Mouse (Mus musculus) liver, embryonic 13.5 days (tissue): Measurements from ENCODE around the gene Gstp2. TPM values are rescaled to one million over a fixed set of nuclear protein-coding genes. Genes with fewer than 3 reads are reported as not detected.

ENCODE experiments used
- ATAC-seq: fragments of 200-750 bp; cut with Nextera tagmentation; 2 replicates; pipeline ENCODE4 v1.8.0; 2017; ENCODE audit warnings: low read depth, mild to moderate bottlenecking, moderate number of reproducible peaks, moderate library complexity
- DNase-seq: peaks from one replicate; pipeline ENCODE4 v3.0.0; 2022
- H3K27ac ChIP-seq: fragments of 300-500 bp; sonication (generic); 2 replicates; pipeline ENCODE4 v1.5.1; 2015; ENCODE audit warnings: moderate library complexity, mild to moderate bottlenecking, inconsistent platforms
- H3K27me3 ChIP-seq: fragments of 300-500 bp; sonication (generic); 2 replicates; pipeline ENCODE4 v1.6.1; 2015; ENCODE audit warnings: mild to moderate bottlenecking, inconsistent platforms
- H3K36me3 ChIP-seq: fragments of 300-500 bp; sonication (generic); 2 replicates; pipeline ENCODE4 v1.6.1; 2015; ENCODE audit warnings: mild to moderate bottlenecking, inconsistent platforms
- H3K4me1 ChIP-seq: fragments of 300-500 bp; sonication (generic); replicated peaks from 2 replicates; pipeline ENCODE4 v1.6.1; 2015; ENCODE audit warnings: inconsistent platforms
- H3K4me2 ChIP-seq: fragments of 300-500 bp; sonication (generic); 2 replicates; pipeline ENCODE4 v1.6.1; 2015; ENCODE audit warnings: inconsistent platforms, mild to moderate bottlenecking, moderate library complexity
- H3K4me3 ChIP-seq: fragments of 300-500 bp; sonication (generic); replicated peaks from 2 replicates; pipeline ENCODE4 v1.5.1; 2015; ENCODE audit warnings: mild to moderate bottlenecking, inconsistent platforms
- H3K9ac ChIP-seq: fragments of 300-500 bp; sonication (generic); 2 replicates; pipeline ENCODE4 v1.6.1; 2015; ENCODE audit warnings: mild to moderate bottlenecking, inconsistent platforms
- H3K9me3 ChIP-seq: fragments of 300-500 bp; sonication (generic); replicated peaks from 2 replicates; pipeline ENCODE4 v1.6.1; 2016; ENCODE audit warnings: inconsistent platforms
- WGBS: fragments of 180-500 bp; shearing (Covaris S2); methylation state at CpG from one replicate; pipeline ENCODE4 v1.1.7; 2015; ENCODE audit not compliant: insufficient replicate concordance; 5-methylcytosine and 5-hydroxymethylcytosine counted together
- polyA plus RNA-seq: library from polyadenylated mRNA; unstranded; fragments of >200 nt; fragmentation: Nextera tagmentation; extraction: Ambion mirVana; gene quantifications from 2 replicates; pipeline ENCODE4 v1.2.1, GENCODE M21; 2015

Gstp2 gene
- polyA plus RNA-seq, 1 experiment from 2014 or later: 11.2 TPM

DNA sequence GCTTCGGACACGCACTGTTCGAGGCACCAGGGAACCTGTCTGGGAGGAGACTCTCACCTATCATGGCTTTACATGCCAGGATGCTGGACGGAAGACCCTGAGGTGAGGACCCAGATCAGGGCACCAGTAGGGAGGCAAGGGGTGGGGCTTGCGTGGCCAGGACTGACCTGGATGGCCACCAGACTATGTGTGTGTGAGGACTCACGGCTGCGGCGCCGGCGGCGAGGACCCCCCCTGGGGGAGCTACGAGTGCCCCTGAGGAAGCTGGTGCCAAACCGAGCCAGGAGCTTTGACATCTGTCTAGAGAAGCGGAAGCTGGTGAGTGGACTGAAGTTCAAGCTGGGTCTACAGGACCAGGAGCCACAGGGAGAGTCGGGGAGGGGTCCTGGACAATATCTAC is 41.5 kb downstream of the Gstp2 start:
- no peak for DNase-seq
- Histone ChIP-seq H3K4me3 (no peak overlapping the region), H3K9ac (no peak overlapping the region), H3K36me3 (peaks cover 44% of the 10 kb centered on the region), H3K27me3 (no peaks in the 10 kb centered on the region), H3K27ac (no peak overlapping the region), H3K4me1 (peaks cover 29% of the 10 kb centered on the region), H3K9me3 (no peaks in the 10 kb centered on the region), H3K4me2 (no peak overlapping the region)
- ATAC-seq: no peak
- 86% methylated on average over 15 of the region's 15 CpGs for WGBS

DNA sequence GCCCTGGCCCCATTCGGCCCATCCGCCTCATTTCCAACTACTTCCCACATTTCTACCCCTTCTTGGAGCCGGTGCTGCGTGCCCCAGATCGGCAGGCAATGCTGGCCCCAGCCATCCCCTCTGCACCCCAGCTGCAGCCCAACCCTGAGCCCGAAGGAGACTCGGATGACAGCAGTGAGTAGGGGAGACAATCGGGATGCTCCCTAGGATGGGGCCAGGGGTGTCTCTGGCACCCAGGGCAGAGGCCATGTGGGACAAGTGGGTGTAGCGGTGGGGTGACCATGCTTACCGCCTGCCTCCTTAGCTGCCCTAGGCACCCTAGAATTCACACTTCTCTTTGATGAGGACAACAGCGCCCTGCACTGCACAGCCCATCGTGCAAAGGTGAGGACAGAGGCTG is 42.2 kb downstream of the Gstp2 start:
- Histone ChIP-seq H3K36me3 (peaks cover 37% of the 10 kb centered on the region), H3K9ac (no peak overlapping the region), H3K27ac (no peak overlapping the region), H3K27me3 (no peaks in the 10 kb centered on the region), H3K4me2 (no peak overlapping the region), H3K4me3 (no peak overlapping the region), H3K4me1 (peaks cover 36% of the 10 kb centered on the region), H3K9me3 (no peaks in the 10 kb centered on the region)
- WGBS: 69% methylated on average over 12 of the region's 12 CpGs
- DNase-seq: no peak
- no peak for ATAC-seq

DNA sequence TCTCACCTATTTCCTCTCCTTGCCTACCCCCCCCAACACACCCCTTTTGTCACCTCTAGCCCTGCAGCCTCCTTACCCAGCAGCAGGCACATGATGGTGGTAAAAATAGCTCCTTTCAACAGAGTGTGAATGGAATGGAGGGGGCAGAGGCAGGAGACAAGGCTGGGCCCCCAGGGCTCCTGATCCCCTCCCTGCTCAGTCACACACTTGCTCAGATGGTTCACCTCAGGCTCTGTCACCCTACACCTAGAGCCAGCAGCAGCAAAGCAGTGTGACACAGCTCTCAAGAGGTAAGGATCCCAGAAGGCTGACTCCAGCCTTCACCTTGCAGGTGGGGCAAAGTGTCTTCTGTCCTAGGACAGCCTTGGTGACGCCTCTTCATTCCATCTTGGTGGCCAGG is 42.7 kb downstream of the Gstp2 start, which contains the start of gene Doc2g:
Gene Doc2g (plus strand): TSS at position 202 of the 400 bp plus-strand sequence.
- H3K9ac ChIP-seq: no peak within 1 kb of the TSS
- ATAC-seq (no peak), DNase-seq (no peak)
- peaks cover 32% of the 10 kb centered on the region for H3K36me3 ChIP-seq
- no peak within 1 kb of the TSS for H3K4me2 ChIP-seq
- H3K4me1 ChIP-seq: peaks cover 36% of the 10 kb centered on the region
- no peak within 1 kb of the TSS for H3K4me3 ChIP-seq
- H3K9me3 ChIP-seq: no peaks in the 10 kb centered on the region
- H3K27me3 ChIP-seq: no peaks in the 10 kb centered on the region
- H3K27ac ChIP-seq: no peak within 1 kb of the TSS
- WGBS: 67% methylated on average over 1 of the region's 1 CpGs

DNA sequence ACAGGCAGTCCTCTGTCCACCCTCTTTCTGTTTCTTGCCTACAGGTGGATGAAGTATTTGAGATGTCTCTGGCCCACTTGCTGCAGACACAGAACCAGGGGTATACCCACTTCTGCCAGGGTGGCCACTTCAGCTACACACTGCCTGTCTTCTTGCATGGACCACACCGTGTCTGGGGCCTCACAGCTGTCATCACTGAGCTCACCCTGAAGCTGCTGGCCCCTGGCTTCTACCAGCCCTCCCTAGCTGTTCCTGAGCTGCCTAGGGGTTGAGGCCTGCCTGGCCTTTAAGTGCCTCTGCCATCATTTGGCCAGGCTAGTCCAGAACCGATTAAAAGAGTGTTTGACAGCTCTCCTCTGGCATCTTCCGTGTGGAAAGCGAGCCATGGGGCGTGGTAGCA is 44.1 kb downstream of the Gstp2 start:
- H3K9me3 ChIP-seq: no peaks in the 10 kb centered on the region
- H3K27ac ChIP-seq: no peak overlapping the region
- WGBS: 82% methylated on average over 5 of the region's 5 CpGs
- no peak overlapping the region for H3K4me3 ChIP-seq
- no peak for ATAC-seq
- H3K9ac ChIP-seq: peak overlapping the region; percentile 84; the same call in 1 of the 2 replicates
- no peaks in the 10 kb centered on the region for H3K27me3 ChIP-seq
- peaks cover 38% of the 10 kb centered on the region for H3K4me1 ChIP-seq
- peaks cover 18% of the 10 kb centered on the region for H3K36me3 ChIP-seq
- peak overlapping the region; percentile 90 for H3K4me2 ChIP-seq
- no peak for DNase-seq

DNA sequence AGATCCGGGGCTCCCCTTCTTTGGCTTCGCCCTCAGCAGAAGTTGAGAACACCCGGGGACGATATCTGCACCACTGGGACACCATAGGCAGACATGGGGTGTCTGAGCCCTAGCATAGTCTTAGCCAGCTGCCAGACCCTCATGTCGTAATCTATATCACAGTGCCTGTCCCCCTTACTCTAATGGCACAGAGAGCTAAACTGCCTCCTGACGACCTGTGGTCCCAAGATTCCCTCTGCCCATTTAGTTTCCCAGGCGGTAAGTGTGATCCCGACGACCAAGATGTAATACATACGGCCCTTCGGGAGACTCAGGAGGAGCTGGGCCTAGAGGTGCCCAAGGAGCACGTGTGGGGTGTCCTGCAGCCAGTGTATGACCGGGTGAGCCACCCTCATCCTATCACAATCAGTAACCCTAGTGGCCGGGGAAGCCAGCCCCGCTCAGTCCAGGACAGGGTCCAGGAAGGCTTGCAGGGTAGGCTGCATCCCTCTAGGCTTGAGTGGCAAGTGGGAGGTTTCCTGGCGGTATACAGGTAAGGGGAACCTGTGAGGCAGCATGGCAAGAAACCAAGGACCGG is 44.8 kb downstream of the Gstp2 start:
- DNase-seq (no peak), ATAC-seq (peak; percentile 2; the same call in 1 of the 2 replicates)
- peak overlapping the region; percentile 96 for H3K27ac ChIP-seq
- 25% methylated on average over 17 of the region's 17 CpGs for WGBS
- peak overlapping the region; percentile 81 for H3K4me3 ChIP-seq
- peaks cover 11% of the 10 kb centered on the region for H3K36me3 ChIP-seq
- no peaks in the 10 kb centered on the region for H3K9me3 ChIP-seq
- peak overlapping the region; percentile 90 for H3K4me2 ChIP-seq
- no peaks in the 10 kb centered on the region for H3K27me3 ChIP-seq
- peaks cover 38% of the 10 kb centered on the region for H3K4me1 ChIP-seq
- H3K9ac ChIP-seq: peak overlapping the region; percentile 84

DNA sequence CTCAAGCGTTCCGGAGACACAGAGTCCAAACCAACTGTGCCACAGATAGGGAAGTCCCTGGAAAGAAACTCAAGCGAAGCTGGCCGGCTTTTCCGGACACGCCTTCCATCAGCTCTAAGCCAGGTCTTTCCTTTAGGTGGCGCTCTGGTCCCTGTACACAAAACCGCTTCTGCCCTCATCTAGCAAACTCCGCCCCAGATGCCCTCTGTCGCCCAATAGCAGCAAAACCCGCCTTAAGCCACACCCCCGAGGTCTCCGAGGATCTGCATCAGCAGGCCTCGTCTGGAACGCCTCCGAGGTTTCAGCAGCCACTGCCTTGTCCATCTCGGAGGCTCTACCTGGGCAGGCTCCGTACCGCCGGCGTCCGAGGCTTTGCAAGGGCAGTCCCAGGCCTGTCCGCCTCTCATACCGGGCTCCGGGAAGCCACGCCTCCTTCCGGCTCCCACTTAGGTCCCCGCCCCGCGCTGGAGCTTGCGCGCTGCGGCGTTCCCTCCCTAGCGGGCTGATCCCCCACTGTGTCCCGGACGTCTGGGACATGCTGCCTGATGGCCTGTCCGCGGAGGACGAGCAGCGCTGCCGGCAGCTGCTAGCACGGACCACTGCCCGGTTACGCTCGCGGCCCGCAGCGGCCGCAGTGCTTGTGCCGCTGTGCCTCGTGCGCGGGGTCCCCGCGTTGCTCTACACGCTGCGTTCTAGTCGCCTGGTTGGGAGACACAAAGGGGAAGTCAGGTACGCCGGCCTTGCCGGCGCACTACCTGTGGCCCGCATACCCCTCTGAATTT is 45.5 kb downstream of the Gstp2 start, which contains the start of the genes Nudt8 and Gm49405:
Gene Nudt8 (plus strand): TSS at position 462 of the 782 bp plus-strand sequence.
Gene Gm49405 (plus strand): TSS at position 508 of the 782 bp plus-strand sequence.
- peak; percentile 97 for DNase-seq
- H3K27ac ChIP-seq: peak within 1 kb of the TSS; percentile 96

DNA sequence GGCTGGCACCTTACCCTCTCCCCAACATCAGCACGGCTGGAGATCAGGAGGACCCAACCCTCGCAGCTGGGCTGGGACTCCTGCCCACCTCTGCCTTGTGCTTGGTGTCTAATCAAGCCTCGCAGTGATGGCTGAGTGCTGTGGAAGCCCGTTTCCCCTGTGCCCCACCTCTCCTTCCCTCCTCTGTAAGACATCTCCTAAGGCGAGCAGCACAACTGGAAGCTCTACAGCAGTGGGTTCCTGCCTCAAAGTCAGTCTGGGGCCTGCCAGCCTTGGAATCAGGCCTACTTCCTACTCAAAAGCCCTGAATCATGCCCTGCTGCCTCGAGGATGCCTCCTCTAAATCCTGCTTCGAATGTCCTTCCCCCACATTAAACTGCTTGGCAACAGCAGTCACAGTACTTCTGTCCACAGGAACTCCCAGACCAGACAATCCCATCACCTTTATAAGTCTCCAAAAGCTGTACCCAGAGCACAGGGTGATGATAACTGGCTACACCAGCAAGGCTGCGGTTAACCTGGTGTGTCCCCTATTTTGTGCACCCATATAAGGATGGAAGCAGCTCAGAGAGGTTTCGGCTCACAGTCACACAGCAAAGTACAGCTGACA is 46.6 kb downstream of the Gstp2 start:
- ATAC-seq (no peak), DNase-seq (no peak)
- H3K27ac ChIP-seq: 0 out of 2 replicates have a peak overlapping the region, but pooled peaks have one; percentile 64
- H3K36me3 ChIP-seq: 0 out of 2 replicates have a peak, but pooled peaks cover under 1% of the 10 kb centered on the region
- peak overlapping the region; percentile 90 for H3K4me2 ChIP-seq
- peaks cover 38% of the 10 kb centered on the region for H3K4me1 ChIP-seq
- H3K27me3 ChIP-seq: no peaks in the 10 kb centered on the region
- 70% methylated on average over 9 of the region's 9 CpGs for WGBS
- H3K9me3 ChIP-seq: no peaks in the 10 kb centered on the region
- H3K4me3 ChIP-seq: peak overlapping the region; percentile 81
- H3K9ac ChIP-seq: peak overlapping the region; percentile 60

More for the DNA sequence above, 45.5 kb downstream of the Gstp2 start, which contains the start of the genes Nudt8 and Gm49405:
- H3K27me3 ChIP-seq: no peaks in the 10 kb centered on the region
- peak within 1 kb of the TSS; percentile 90 for H3K4me2 ChIP-seq
- H3K4me3 ChIP-seq: peak within 1 kb of the TSS; percentile 81
- H3K4me1 ChIP-seq: peaks cover 38% of the 10 kb centered on the region
- H3K9ac ChIP-seq: peak within 1 kb of the TSS; percentile 84
- H3K9me3 ChIP-seq: no peaks in the 10 kb centered on the region
- WGBS: under 1% methylated on average over 64 of the region's 64 CpGs
- peak; percentile 89 for ATAC-seq
- peaks cover 6% of the 10 kb centered on the region for H3K36me3 ChIP-seq

DNA sequence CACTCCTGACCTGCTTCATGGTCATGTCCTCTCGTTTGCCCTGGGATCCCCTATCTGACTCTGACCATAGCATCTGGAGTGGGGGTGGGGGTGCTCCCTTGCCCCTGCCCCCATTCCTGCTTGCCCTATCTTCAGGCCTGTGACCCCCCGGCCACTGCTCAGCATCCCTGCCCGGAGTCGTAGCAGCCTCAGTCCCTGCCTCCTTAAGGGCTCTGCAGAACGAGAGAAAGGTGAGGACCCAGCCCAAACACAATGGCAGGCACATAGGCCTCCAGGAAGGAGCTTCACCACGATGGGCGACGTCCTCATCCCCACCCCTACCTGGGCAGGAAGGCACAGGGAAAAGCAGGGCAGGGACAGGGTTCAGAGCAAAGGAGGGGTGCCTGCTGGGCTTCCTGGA is 47.5 kb downstream of the Gstp2 start:
- H3K4me2 ChIP-seq: no peak overlapping the region
- DNase-seq (no peak), ATAC-seq (no peak)
- H3K4me1 ChIP-seq: peaks cover 38% of the 10 kb centered on the region
- H3K27ac ChIP-seq: no peak overlapping the region
- no peaks in the 10 kb centered on the region for H3K27me3 ChIP-seq
- WGBS: 65% methylated on average over 8 of the region's 8 CpGs
- no peak overlapping the region for H3K9ac ChIP-seq
- H3K36me3 ChIP-seq: no peaks in the 10 kb centered on the region
- H3K9me3 ChIP-seq: no peaks in the 10 kb centered on the region
- no peak overlapping the region for H3K4me3 ChIP-seq

DNA sequence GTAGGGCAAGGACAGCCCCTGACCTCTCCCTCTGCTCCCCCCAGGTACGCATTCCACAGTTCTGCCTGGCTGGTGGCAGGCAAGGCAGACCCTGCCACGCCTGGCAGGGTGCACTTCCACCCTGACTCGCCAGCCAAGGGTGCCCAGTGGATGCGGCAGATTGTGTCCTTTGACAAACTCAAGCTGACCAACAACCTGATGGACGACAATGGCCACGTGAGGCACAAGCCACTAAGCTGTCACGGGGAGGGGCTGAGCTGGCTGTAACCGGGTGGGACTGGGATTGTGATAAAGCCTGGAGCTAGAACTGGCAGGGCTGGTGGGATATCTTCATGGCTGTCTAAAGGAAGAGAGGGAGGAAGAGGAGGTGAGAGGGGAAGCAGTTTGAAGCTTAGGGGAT is 48.6 kb downstream of the Gstp2 start:
- no peak for DNase-seq

DNA sequence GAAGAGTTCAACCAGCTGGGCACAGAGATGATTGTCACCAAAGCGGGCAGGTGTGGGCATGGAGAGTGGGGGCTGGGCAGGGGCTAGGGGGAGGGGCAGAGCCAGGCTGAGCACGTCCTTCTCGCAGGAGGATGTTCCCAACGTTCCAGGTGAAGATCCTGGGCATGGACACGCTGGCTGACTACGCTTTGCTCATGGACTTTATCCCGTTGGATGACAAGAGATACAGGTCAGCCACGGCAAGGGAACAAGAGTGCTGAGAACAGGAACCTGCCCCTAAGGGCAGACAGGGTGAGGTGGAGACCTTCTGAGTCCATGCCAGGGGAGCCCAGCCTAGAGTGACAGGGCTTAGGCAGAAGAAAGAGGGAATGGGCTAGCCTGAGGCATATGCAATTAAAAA is 49.1 kb downstream of the Gstp2 start:
- no peak for DNase-seq
- H3K27me3 ChIP-seq: 0 out of 2 replicates have a peak, but pooled peaks cover 4% of the 10 kb centered on the region
- WGBS: 67% methylated on average over 8 of the region's 8 CpGs

More for the DNA sequence above, 48.6 kb downstream of the Gstp2 start:
- Histone ChIP-seq H3K27ac (no peak overlapping the region), H3K27me3 (0 out of 2 replicates have a peak, but pooled peaks cover 3% of the 10 kb centered on the region), H3K9ac (no peak overlapping the region), H3K4me3 (no peak overlapping the region), H3K9me3 (no peaks in the 10 kb centered on the region), H3K4me2 (no peak overlapping the region), H3K36me3 (no peaks in the 10 kb centered on the region), H3K4me1 (peaks cover 40% of the 10 kb centered on the region)
- ATAC-seq: no peak
- 52% methylated on average over 8 of the region's 8 CpGs for WGBS

DNA sequence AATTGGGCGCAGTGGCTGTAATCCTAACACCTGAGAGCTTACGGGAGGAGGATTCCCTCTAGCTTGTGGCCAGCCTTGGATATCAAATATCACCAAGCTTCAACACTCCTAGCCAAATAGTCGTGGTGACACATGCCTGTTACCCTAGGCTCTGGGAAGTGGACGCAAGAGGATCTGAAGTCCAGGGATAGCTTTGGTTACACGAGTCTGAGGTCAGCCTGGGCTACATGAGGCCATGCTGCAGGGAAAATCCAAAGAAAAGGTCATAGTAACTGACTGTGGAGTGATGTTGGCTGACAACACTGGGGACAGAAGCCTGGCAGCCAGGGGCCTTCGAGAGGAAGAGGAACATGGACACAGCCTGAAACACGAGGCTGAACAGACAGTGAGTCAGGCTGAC is 49.7 kb downstream of the Gstp2 start:
- Histone ChIP-seq H3K4me3 (no peak overlapping the region), H3K9me3 (no peaks in the 10 kb centered on the region), H3K4me2 (no peak overlapping the region), H3K9ac (no peak overlapping the region), H3K27me3 (0 out of 2 replicates have a peak, but pooled peaks cover 4% of the 10 kb centered on the region), H3K27ac (no peak overlapping the region), H3K36me3 (no peaks in the 10 kb centered on the region), H3K4me1 (peaks cover 30% of the 10 kb centered on the region)
- WGBS: 50% methylated on average over 7 of the region's 7 CpGs
- no peak for DNase-seq
- ATAC-seq: no peak

More for the DNA sequence above, 49.1 kb downstream of the Gstp2 start:
- no peak for ATAC-seq
- Histone ChIP-seq H3K9me3 (no peaks in the 10 kb centered on the region), H3K9ac (no peak overlapping the region), H3K4me3 (no peak overlapping the region), H3K36me3 (no peaks in the 10 kb centered on the region), H3K4me2 (no peak overlapping the region), H3K4me1 (peaks cover 36% of the 10 kb centered on the region), H3K27ac (no peak overlapping the region)
